Mouse (Mus musculus) bone marrow macrophage, adult 2 months (primary cell): Measurements from ENCODE around the gene Aimp2.

Experiments
- CTCF ChIP-seq: IDR thresholded peaks from 2 replicates; pipeline ENCODE4 v1.5.1; 2012; ENCODE audit warnings: low read depth, mild to moderate bottlenecking, low read length, moderate library complexity
- POLR2A ChIP-seq: IDR thresholded peaks from 2 replicates; pipeline ENCODE4 v1.6.1; 2012; ENCODE audit warnings: mild to moderate bottlenecking, low read depth, low read length, borderline replicate concordance

DNA sequence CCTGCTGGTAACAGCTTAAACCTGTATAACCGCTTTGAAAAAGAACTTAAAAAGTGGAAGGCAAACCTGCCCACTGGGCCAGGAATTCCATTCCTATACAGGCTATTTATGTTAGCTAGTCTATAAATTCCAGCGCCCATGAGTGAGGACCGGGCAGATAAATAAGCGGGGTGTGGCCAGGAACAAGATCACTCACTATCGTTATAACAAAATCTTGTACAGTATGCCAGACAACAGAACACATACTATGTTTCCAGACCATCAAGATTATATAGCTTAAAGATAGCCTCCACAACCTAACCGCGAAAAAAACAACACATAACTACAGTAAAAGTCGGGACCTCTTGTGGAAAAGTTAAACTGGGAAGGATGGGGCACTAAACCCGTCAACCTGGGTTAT, 721 bp downstream of the Aimp2 start:
- TF ChIP-seq CTCF (no peak), POLR2A (no peak)
